Mouse (Mus musculus): ENCODE measurements around the gene Magi1. TPM values are rescaled to one million over a fixed set of nuclear protein-coding genes. Genes with fewer than 3 reads are reported as not detected.

Magi1 gene
- polyA plus RNA-seq, 1 experiment from 2014 or later: 1.9 TPM

DNA sequence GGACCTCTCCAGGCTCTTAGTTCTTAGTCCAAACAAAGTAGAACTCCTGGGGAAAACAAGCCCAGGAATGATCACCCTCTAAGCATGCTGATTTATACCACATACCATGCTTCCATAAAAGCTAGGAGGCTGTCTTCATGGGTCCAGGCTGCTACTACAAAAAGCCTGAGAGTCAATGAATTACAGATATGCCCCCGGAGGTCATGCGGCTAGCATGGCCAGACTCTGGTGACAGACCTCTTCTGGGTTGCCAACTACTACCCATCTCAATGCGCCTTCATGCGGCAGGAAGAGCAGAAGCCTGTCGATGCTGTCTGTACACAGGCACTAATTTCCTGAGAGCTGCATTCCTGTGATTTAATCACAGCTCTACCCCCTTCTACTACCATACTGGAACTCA, 92.9 kb downstream of the Magi1 start:
- Histone ChIP-seq H3K36me3 (replicated peaks; ENCODE audit: insufficient read depth, low read length) (no peaks in the 10 kb centered on the region), H3K27ac (ENCODE audit: low read depth) (no peak overlapping the region), H3K4me1 (ENCODE audit: insufficient read depth) (peaks cover 10% of the 10 kb centered on the region), H3K9ac (replicated peaks) (no peak overlapping the region), H3K9me3 (ENCODE audit: low read length) (no peaks in the 10 kb centered on the region), H3K4me2 (ENCODE audit: low read depth, low read length) (no peak overlapping the region), H3K4me3 (ENCODE audit: low read depth, low read length) (no peak overlapping the region), H3K27me3 (ENCODE audit: insufficient read depth, low read length) (no peaks in the 10 kb centered on the region)
- ATAC-seq: no peak
- WGBS (ENCODE audit: insufficient replicate concordance): 54% methylated on average over 5 of the region's 5 CpGs
- TF ChIP-seq EP300 (IDR thresholded peaks at IDR 0.05; ENCODE audit: low read depth) (no peak), CTCF (IDR thresholded peaks at IDR 0.05; ENCODE audit: low read depth) (no peak)
- DNase-seq: no peak

DNA sequence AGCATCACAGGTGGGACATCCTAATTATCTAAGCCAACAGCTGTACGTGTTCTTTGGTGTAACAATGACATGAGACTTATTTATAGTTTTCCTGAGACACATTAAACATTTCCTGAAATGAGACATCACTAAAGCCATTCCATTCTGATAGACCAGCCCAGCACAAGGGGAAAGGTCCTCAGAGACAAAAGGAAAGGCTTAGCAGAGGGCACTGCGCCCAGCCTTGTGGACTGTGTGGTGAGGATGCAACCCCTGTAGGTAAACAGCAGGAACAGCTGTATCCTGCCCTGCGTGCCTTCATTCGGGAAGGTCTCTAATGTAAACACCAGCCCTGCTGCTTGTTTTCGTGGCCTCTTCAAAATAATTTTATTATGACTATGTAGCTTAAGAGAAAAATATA, 94.3 kb downstream of the Magi1 start:
- DNase-seq: no peak
- H3K9me3 ChIP-seq (ENCODE audit: low read length): no peaks in the 10 kb centered on the region
- H3K4me1 ChIP-seq (ENCODE audit: insufficient read depth): peaks cover 11% of the 10 kb centered on the region
- no peak overlapping the region for H3K9ac ChIP-seq (replicated peaks)
- H3K4me2 ChIP-seq (ENCODE audit: low read depth, low read length): no peak overlapping the region
- no peaks in the 10 kb centered on the region for H3K27me3 ChIP-seq (ENCODE audit: insufficient read depth, low read length)
- no peaks in the 10 kb centered on the region for H3K36me3 ChIP-seq (replicated peaks; ENCODE audit: insufficient read depth, low read length)
- ATAC-seq: peak; percentile 47; the same call in 1 of the 2 replicates
- H3K27ac ChIP-seq (ENCODE audit: low read depth): no peak overlapping the region
- no peak for TF ChIP-seq CTCF (IDR thresholded peaks at IDR 0.05; ENCODE audit: low read depth)
- no peak for TF ChIP-seq EP300 (IDR thresholded peaks at IDR 0.05; ENCODE audit: low read depth)
- 14% methylated on average over 5 of the region's 5 CpGs for WGBS (ENCODE audit: insufficient replicate concordance)
- no peak overlapping the region for H3K4me3 ChIP-seq (ENCODE audit: low read depth, low read length)

DNA sequence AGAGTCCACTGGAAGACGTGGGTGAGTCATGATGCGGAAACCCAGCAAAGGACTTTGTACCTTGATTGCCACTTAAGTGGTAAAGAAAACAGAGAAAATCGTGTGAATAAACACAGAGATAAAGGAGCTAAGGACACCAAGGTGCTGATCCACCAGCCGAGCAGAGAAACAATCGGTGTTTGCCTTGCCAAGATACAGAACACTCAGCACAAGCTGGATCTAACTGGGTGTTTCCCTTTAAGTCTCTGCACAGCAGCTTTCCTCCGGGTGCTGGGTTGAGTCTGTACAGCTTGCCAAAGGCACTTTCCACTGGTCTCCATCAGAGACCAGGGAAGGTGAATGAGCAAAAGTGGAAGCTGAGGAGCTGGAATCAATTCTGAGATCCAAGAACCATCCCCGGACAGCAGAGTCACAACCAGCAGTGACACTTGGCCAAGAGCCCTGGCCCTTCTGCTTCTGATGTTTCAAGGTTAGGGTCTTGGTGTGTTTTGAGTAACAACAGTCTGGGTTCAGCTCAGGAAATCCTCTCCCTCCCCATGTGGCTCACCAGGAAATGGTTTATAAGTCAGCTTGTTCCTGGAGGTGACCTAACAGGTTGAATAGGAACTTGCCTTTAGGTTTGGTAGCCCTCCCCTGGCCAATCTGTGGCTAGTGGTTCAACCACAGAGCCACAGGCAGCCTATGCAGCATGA, 96.9 kb downstream of the Magi1 start:
- Histone ChIP-seq H3K4me2 (ENCODE audit: low read depth, low read length) (no peak overlapping the region), H3K4me3 (ENCODE audit: low read depth, low read length) (no peak overlapping the region)
- no peak for ATAC-seq

DNA sequence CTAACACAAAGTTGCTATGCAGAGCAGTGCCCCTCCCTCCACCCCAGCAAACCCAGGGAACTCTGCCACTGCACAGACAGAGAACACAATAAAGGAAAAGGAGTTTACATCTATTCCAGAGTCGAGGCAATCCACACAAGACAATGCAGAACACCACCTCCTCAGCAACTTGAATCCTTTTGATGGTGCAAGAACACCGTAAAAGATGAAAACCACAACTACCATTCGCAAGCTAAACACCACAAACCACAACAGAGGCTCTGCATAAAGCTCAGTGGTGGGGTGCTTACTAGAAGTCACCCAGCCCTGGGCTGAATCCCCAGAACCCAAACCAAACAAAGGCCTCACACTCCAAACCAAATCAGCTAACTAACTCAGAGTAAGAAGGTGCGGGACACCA, 99.4 kb downstream of the Magi1 start:
- WGBS (ENCODE audit: insufficient replicate concordance): 38% methylated on average over 4 of the region's 4 CpGs
- TF ChIP-seq CTCF (IDR thresholded peaks at IDR 0.05; ENCODE audit: low read depth) (no peak), EP300 (IDR thresholded peaks at IDR 0.05; ENCODE audit: low read depth) (no peak)
- DNase-seq: no peak

More for the DNA sequence above, 96.9 kb downstream of the Magi1 start:
- Histone ChIP-seq H3K4me1 (ENCODE audit: insufficient read depth) (peaks cover 16% of the 10 kb centered on the region), H3K36me3 (replicated peaks; ENCODE audit: insufficient read depth, low read length) (no peaks in the 10 kb centered on the region), H3K9me3 (ENCODE audit: low read length) (no peaks in the 10 kb centered on the region), H3K27ac (ENCODE audit: low read depth) (peak overlapping the region; percentile 16; the same call in 1 of the 2 replicates), H3K27me3 (ENCODE audit: insufficient read depth, low read length) (no peaks in the 10 kb centered on the region), H3K9ac (replicated peaks) (no peak overlapping the region)
- no peak for DNase-seq
- 14% methylated on average over 7 of the region's 7 CpGs for WGBS (ENCODE audit: insufficient replicate concordance)
- TF ChIP-seq EP300 (IDR thresholded peaks at IDR 0.05; ENCODE audit: low read depth) (no peak), CTCF (IDR thresholded peaks at IDR 0.05; ENCODE audit: low read depth) (no peak)

DNA sequence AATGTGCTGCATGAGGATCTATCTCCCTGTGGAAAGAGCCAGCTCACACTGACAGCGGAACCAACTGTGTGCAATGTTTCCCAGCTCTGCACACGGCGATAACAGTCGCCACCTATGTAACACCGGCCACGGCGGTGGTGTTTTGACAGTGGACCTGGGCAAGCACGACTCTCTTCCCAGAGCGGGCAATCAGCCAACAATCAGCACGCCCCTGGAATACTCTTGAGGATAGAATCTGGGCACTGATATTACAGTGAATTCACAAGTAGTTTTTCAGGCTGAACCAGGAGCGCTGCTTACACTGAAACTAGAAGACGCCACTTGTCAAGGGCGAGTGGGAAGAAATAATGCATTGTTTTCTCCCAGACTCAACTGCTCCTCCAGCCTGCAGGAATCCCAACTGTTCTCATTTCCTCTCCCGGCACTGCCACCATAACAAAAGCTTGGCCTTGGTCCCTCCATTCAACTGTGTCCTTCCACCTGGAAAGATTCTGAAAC, 100.3 kb downstream of the Magi1 start:
- DNase-seq (peak; percentile 35), ATAC-seq (peak; percentile 41; the same call in 1 of the 2 replicates)
- Histone ChIP-seq H3K4me3 (ENCODE audit: low read depth, low read length) (no peak overlapping the region), H3K9me3 (ENCODE audit: low read length) (no peaks in the 10 kb centered on the region), H3K4me2 (ENCODE audit: low read depth, low read length) (no peak overlapping the region), H3K36me3 (replicated peaks; ENCODE audit: insufficient read depth, low read length) (no peaks in the 10 kb centered on the region), H3K4me1 (ENCODE audit: insufficient read depth) (peaks cover 11% of the 10 kb centered on the region; the same call in 1 of the 2 replicates), H3K27me3 (ENCODE audit: insufficient read depth, low read length) (no peaks in the 10 kb centered on the region), H3K9ac (replicated peaks) (no peak overlapping the region), H3K27ac (ENCODE audit: low read depth) (0 out of 2 replicates have a peak overlapping the region, but pooled peaks have one; percentile 16)
- WGBS (ENCODE audit: insufficient replicate concordance): 51% methylated on average over 14 of the region's 14 CpGs
- TF ChIP-seq EP300 (IDR thresholded peaks at IDR 0.05; ENCODE audit: low read depth) (no peak), CTCF (IDR thresholded peaks at IDR 0.05; ENCODE audit: low read depth) (no peak)

More for the DNA sequence above, 99.4 kb downstream of the Magi1 start:
- H3K4me1 ChIP-seq (ENCODE audit: insufficient read depth): peaks cover 11% of the 10 kb centered on the region; the same call in 1 of the 2 replicates
- no peak overlapping the region for H3K9ac ChIP-seq (replicated peaks)
- H3K9me3 ChIP-seq (ENCODE audit: low read length): no peaks in the 10 kb centered on the region
- no peaks in the 10 kb centered on the region for H3K36me3 ChIP-seq (replicated peaks; ENCODE audit: insufficient read depth, low read length)
- no peaks in the 10 kb centered on the region for H3K27me3 ChIP-seq (ENCODE audit: insufficient read depth, low read length)
- ATAC-seq: no peak
- no peak overlapping the region for H3K4me3 ChIP-seq (ENCODE audit: low read depth, low read length)
- H3K27ac ChIP-seq (ENCODE audit: low read depth): no peak overlapping the region
- H3K4me2 ChIP-seq (ENCODE audit: low read depth, low read length): no peak overlapping the region

DNA sequence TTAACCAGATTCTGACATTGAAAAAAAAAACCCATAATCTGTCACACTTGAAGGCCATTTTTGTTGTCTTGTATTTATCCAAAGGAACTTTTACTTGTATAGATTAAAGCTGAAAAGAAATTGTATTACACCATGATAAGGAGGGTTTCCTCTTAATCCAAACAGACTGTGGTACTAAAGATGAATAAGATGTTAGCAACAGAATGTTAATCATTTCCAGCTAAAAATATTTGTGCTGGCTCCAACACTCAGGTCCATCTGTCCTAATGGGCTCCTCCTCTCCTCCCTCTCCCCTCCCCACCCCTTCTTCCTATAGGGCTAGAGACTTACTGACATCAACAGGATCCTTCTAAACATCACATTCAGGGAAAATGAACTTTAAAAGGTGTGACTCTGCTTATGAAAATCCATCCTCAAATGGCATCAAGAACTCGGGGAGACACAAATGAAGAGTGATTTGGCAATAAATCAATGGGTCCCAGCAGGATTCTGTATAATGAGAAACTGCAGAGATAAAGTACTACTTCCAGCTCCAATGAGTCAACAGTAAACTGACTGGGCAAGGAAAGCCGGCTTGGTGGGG, 102.0 kb downstream of the Magi1 start:
- H3K9me3 ChIP-seq (ENCODE audit: low read length): no peaks in the 10 kb centered on the region
- DNase-seq: no peak
- WGBS (ENCODE audit: insufficient replicate concordance): 34% methylated on average over 2 of the region's 2 CpGs
- TF ChIP-seq EP300 (IDR thresholded peaks at IDR 0.05; ENCODE audit: low read depth) (no peak), CTCF (IDR thresholded peaks at IDR 0.05; ENCODE audit: low read depth) (no peak)
- no peak overlapping the region for H3K27ac ChIP-seq (ENCODE audit: low read depth)
- H3K36me3 ChIP-seq (replicated peaks; ENCODE audit: insufficient read depth, low read length): no peaks in the 10 kb centered on the region
- H3K4me2 ChIP-seq (ENCODE audit: low read depth, low read length): no peak overlapping the region
- peaks cover 10% of the 10 kb centered on the region; the same call in 1 of the 2 replicates for H3K4me1 ChIP-seq (ENCODE audit: insufficient read depth)
- no peak overlapping the region for H3K4me3 ChIP-seq (ENCODE audit: low read depth, low read length)
- no peak overlapping the region for H3K9ac ChIP-seq (replicated peaks)
- no peak for ATAC-seq
- no peaks in the 10 kb centered on the region for H3K27me3 ChIP-seq (ENCODE audit: insufficient read depth, low read length)
